Mouse (Mus musculus) ES-E14 (cell line): ENCODE results near the gene Med23. TPM values are rescaled to one million over a fixed set of nuclear protein-coding genes. Genes with fewer than 3 reads are reported as not detected.

Experiments used
- DNase-seq: peaks from one replicate; pipeline ENCODE4 v3.0.0-alpha.2; 2013; ENCODE audit warnings: low read depth, low spot score
- H3K27ac ChIP-seq: 2 replicates; pipeline ENCODE4 v1.5.1; 2012; ENCODE audit warnings: low read depth, mild to moderate bottlenecking, low read length, moderate library complexity, mixed read lengths; ENCODE audit not compliant: poor library complexity, insufficient read depth, severe bottlenecking
- H3K36me3 ChIP-seq: 2 replicates; pipeline ENCODE4 v1.6.1; 2012; ENCODE audit warnings: mild to moderate bottlenecking, low read length, moderate library complexity, mixed read lengths; ENCODE audit not compliant: control insufficient read depth, poor library complexity, insufficient read depth, severe bottlenecking
- H3K4me1 ChIP-seq, 2 experiments: fragments of 150-350 bp in 1 of 2; sonication (generic) in 1 of 2; 2 replicates each; pipeline ENCODE4 v1.6.1; 2012; ENCODE audit warnings: low read length in 2 of 2, mild to moderate bottlenecking in 1 of 2, mixed read lengths in 1 of 2; ENCODE audit not compliant: control insufficient read depth in 2 of 2, insufficient read depth in 2 of 2, poor library complexity in 1 of 2
- H3K4me3 ChIP-seq, 2 experiments: fragments of 150-350 bp in 1 of 2; sonication (generic) in 1 of 2; 2 replicates each; pipeline ENCODE4 v1.5.1; 2012; ENCODE audit warnings: low read length in 2 of 2, low read depth in 1 of 2, mild to moderate bottlenecking in 1 of 2, mixed read lengths in 1 of 2; ENCODE audit not compliant: insufficient read depth in 1 of 2, poor library complexity in 1 of 2, severe bottlenecking in 1 of 2
- H3K9ac ChIP-seq: 2 replicates; pipeline ENCODE4 v1.6.1; 2012; ENCODE audit warnings: low read depth, mild to moderate bottlenecking, low read length, mixed read lengths; ENCODE audit not compliant: poor library complexity, insufficient read depth, severe bottlenecking
- H3K9me3 ChIP-seq: fragments of 150-350 bp; sonication (generic); 2 replicates; pipeline ENCODE4 v1.6.1; 2012; ENCODE audit warnings: low read depth, mild to moderate bottlenecking, low read length; ENCODE audit not compliant: control insufficient read depth, insufficient read depth
- CHD2 ChIP-seq: IDR thresholded peaks from 2 replicates; pipeline ENCODE4 v1.6.1; 2014; ENCODE audit warnings: mild to moderate bottlenecking, low read depth, low read length, inconsistent platforms
- HCFC1 ChIP-seq: IDR thresholded peaks from 2 replicates; pipeline ENCODE4 v1.6.1; 2012; ENCODE audit warnings: low read length, inconsistent platforms, borderline replicate concordance; ENCODE audit not compliant: insufficient read depth
- MAFK ChIP-seq: IDR thresholded peaks from 2 replicates; pipeline ENCODE4 v1.6.1; 2014; ENCODE audit warnings: mild to moderate bottlenecking, low read depth, low read length, inconsistent platforms; ENCODE audit not compliant: insufficient read depth
- ZC3H11A ChIP-seq: IDR thresholded peaks from 2 replicates; pipeline ENCODE4 v1.6.1; 2012; ENCODE audit warnings: low read depth, mild to moderate bottlenecking, inconsistent platforms, low read length, borderline replicate concordance
- ZNF384 ChIP-seq: IDR thresholded peaks from 2 replicates; pipeline ENCODE4 v1.6.1; 2012; ENCODE audit warnings: low read depth, low read length, inconsistent platforms
- in situ Hi-C, 2 experiments: fragments of 600-800 bp; cut with MboI; formaldehyde crosslinking; loops; one replicate each; pipeline ENCODE4 v1.15.1; 2025; ENCODE audit warnings: low sequenced_read_pairs in 2 of 2, inconsistent platforms in 1 of 2; ENCODE audit not compliant: unreplicated experiment in 2 of 2
- total RNA-seq: library from RNA; depleted of rRNA; stranded (reverse); fragments of 300-350 nt; gene quantifications from 2 replicates; pipeline ENCODE4 v1.2.3, GENCODE M21; 2012

Gene Med23
- total RNA-seq, 1 experiment: 41.9 TPM

DNA sequence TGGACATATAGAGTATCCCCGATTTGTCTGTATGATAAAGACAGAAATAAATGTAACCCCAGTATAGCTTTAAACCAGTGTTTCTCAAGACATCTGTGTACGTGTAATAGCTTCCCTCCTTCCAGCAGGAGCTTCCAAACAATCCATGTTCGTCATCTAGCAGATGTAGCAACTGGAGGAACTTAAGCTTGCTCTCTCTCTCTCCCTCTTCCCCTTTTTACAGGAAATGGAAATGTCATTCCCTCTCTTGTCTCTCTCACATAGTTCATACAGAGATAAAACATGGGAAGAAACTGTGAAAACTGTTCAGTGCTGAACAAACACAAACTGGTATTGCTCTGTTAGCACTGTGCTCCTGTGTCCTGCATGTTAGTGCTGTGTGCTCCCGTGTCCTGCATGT is 80.4 kb downstream of the Med23 start:
- no peak for DNase-seq
- in situ Hi-C loops: no loop called here
- no peak for TF ChIP-seq CHD2
- no peak for TF ChIP-seq MAFK
- no peak for TF ChIP-seq ZNF384
- no peak for TF ChIP-seq HCFC1
- TF ChIP-seq ZC3H11A: no peak

DNA sequence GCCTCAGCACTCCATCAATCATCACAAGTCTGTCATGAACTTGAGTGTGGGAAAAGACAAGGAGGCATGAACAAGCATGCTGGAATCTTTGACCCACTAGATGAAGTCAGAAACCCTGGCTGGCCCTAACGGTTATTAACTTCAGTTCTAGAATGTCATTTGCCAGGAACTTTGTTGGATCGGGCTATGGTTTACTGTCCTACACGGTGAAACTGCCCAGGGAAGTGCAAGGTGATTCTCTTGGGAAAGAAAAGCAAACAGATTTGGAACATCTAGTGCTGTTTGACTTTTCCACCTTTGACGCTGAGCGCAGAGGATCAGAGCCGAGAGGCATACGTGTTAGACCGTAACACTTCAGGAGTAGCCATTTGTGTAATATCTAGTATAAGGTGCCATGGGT is 81.8 kb downstream of the Med23 start:
- H3K4me1 ChIP-seq: no peaks in the 10 kb centered on the region
- H3K36me3 ChIP-seq: no peaks in the 10 kb centered on the region
- TF ChIP-seq ZC3H11A: no peak
- no peak for TF ChIP-seq ZNF384
- TF ChIP-seq CHD2: no peak
- no peak for TF ChIP-seq HCFC1
- no peak for TF ChIP-seq MAFK
- DNase-seq: no peak
- no peak overlapping the region for H3K27ac ChIP-seq
- H3K9ac ChIP-seq: no peak overlapping the region
- H3K9me3 ChIP-seq: no peaks in the 10 kb centered on the region
- H3K4me3 ChIP-seq: no peak overlapping the region
- in situ Hi-C loops: no loop called here

More for the DNA sequence above, 80.4 kb downstream of the Med23 start:
- Histone ChIP-seq H3K36me3 (no peaks in the 10 kb centered on the region), H3K9ac (no peak overlapping the region), H3K4me1 (no peaks in the 10 kb centered on the region), H3K9me3 (no peaks in the 10 kb centered on the region), H3K4me3 (no peak overlapping the region), H3K27ac (no peak overlapping the region)

DNA sequence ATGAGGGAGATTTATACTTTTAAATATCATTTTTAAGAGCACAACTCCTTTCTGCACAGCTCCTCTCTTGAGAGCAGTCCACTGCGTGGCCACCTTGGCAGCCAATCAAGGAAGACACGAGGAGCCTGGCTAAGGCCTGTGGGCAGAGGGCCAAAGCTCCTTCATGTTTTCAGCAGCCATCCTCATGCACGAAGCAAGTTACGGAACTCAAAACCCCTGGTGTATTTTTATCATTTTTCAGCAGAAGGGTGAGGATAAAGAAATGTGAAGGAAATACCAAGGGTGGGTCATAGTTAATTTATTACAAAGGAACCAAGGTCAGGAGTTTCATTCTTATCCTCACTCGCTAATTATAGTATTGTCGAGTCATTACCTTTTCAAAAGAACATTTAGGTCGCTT is 82.8 kb downstream of the Med23 start:
- no peak overlapping the region for H3K9ac ChIP-seq
- H3K27ac ChIP-seq: no peak overlapping the region
- no peaks in the 10 kb centered on the region for H3K4me1 ChIP-seq
- in situ Hi-C loops: no loop called here
- H3K36me3 ChIP-seq: no peaks in the 10 kb centered on the region
- no peak for DNase-seq
- H3K9me3 ChIP-seq: no peaks in the 10 kb centered on the region
- no peak overlapping the region for H3K4me3 ChIP-seq
- TF ChIP-seq ZC3H11A (no peak), MAFK (no peak), CHD2 (no peak), ZNF384 (no peak), HCFC1 (no peak)

DNA sequence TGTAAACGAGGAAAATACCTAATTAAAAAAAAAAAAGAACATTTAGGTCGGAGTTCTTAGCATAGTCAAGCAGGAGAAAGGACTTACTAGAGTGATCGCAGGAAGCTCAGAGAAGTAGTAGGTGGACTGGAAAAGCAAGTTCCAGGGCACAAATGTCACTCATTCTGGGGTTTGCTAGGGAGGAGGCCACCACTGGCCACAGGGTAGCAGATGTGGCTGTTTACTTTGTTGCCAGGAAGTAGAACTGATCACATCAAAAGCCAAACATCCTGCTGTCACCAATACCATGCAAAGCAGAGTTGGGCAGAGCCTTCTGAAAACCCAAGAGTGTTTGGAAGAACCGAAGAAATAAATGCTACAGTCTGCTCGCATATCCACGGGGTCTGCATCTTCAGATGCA is 84.1 kb downstream of the Med23 start:
- Histone ChIP-seq H3K9me3 (no peaks in the 10 kb centered on the region), H3K9ac (no peak overlapping the region), H3K36me3 (no peaks in the 10 kb centered on the region), H3K27ac (no peak overlapping the region), H3K4me3 (no peak overlapping the region), H3K4me1 (no peaks in the 10 kb centered on the region)
- DNase-seq: no peak
- TF ChIP-seq HCFC1 (no peak), ZC3H11A (no peak), ZNF384 (no peak), CHD2 (no peak), MAFK (no peak)
- in situ Hi-C loops: no loop called here
